Mouse (Mus musculus) brain, embryonic 18.5 days (tissue): Measurements from ENCODE around the gene Trappc2l.
"Not testable (repeated sequence)": the region's sequence is repeated elsewhere in the genome, so short reads cannot be mapped to it uniquely, and the experiment has no call there.

ENCODE experiments used
- DNase-seq: peaks from one replicate; pipeline ENCODE4 v3.0.0-alpha.2; 2012; ENCODE audit warnings: low read depth, low spot score

Gene Trappc2l

GRCm38 (mm10) chr8:122624653-122625052 lies 13.2 kb downstream of the Trappc2l start:
- no peak for DNase-seq

GRCm38 (mm10) chr8:122625811-122626210 lies 14.4 kb downstream of the Trappc2l start:
- no peak for DNase-seq

GRCm38 (mm10) chr8:122626896-122627295 lies 15.5 kb downstream of the Trappc2l start:
- DNase-seq, result no peak

- no peak for DNase-seq
These were observed 17.9 kb downstream of the Trappc2l start for GRCm38 (mm10) chr8:122629388-122629787.

GRCm38 (mm10) chr8:122630696-122631095 lies 19.3 kb downstream of the Trappc2l start:
- DNase-seq, result no peak

DNA sequence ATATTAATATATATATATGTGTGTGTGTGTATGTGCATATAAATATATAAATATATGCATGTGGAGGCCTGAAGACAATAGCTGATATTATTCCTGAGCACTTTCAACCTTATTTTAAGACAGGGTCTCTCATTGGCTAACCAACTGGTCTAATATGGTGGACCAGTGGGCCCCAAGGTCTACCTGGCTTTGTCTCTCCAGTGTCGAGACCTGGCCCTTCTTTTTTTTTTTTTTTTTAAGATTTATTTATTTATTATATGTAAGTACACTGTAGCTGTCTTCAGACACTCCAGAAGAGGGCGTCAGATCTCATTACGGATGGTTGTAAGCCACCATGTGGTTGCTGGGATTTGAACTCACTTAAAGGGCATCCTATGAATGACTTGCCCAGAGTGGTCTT lies 20.7 kb downstream of the Trappc2l start:
- DNase-seq, result not testable (repeated sequence)

DNA sequence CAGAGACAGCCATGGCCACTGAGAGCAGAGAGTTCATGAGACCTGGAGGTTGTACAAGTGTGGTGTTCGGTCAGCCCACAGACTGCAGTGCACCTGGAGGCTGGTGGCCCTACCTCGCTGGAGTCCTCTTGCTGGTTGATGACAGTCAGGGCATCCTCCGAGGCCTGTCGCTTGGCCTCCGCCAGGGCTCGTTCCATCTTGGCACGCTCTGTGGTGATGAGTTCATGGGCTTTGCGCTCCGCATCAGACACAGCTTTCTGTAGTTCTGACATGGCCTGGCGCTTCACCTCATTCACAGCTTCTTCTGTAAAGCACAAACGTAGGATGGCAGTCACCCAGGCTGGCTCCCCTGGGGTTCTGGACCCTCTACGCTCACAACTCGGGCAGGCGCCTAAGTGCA lies 21.8 kb downstream of the Trappc2l start:
- DNase-seq, result no peak

DNA sequence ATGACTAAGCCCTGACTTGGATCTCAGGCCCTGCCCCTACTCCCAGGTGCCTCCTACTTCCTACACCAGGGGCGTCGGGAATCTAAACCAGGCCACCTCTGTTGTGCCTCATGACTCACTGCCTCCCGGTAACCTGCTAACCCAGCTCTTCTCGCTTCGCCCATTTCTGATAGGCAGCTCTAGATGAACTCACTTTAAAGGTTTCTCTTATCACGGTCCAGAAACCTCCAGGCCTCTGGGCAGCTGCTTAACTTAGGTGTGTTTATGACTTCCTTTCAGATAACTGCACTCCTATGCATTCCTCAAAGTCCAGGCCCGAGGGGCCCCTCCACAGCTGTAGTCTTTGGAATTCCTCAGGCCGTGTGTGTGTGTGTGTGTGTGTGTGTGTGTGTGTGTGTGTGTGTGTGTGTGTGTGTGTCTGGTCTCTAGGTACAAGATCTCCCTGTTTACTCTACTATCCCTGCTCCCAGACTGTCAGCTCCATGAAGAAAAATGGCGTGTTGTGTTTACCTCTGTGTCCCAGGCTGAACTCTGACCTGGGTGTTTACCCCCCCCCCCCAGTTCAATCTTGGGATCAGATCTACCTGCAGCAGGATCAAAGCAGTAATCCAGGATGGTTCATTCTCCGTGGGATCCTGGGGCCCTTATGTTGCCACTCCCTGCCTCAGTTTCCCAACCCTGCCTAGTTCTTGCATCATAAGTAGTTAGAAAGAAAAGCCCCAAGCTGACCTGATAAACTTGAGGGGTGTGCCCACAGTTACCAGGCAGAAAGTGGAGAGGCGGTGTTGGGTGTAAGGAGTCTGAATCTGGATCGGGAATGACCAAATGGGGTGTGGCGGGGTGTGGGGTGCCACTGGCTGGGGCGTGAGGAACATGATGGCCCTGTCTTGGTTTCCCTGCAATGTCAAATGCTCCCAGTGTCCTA lies 24.7 kb downstream of the Trappc2l start:
- DNase-seq, result no peak

DNA sequence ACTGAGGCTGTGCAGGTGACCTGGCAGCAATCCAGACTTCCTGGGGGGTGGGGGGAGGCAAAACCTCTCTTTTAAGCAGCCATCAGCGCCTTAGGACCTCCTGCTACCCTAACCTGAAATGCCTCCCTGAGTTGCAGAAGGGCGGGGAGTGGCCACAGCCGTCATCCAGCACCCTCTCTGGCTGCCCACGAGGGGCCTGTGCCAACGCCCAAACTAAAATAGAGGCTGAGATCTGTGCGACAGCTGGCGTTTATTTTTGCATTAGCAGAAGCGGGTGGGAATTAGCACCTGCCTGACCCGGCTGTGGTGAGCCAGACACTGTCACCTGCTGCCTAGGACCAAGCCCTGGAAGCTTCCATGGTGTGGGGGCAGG lies 25.3 kb downstream of the Trappc2l start:
- no peak for DNase-seq

DNA sequence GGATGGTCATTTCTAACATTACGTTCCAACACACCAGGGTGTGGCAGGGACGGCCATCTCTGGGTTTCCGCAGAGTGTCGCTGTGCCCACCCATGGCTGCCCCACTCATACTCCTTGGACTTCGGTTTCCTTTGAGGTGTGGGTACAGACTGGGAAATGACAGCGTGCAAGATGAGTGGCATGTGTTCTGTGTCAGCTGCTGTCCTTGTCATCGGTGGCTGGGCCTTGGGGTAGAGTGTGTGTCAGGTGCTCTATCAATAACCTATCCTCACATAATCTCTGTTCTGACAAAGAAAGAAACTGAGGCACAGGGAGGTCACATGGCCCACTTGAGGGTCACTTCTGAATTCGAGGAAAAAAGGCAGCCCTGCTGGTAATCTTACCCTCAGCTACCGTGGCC lies 25.8 kb downstream of the Trappc2l start:
- DNase-seq, result no peak

DNA sequence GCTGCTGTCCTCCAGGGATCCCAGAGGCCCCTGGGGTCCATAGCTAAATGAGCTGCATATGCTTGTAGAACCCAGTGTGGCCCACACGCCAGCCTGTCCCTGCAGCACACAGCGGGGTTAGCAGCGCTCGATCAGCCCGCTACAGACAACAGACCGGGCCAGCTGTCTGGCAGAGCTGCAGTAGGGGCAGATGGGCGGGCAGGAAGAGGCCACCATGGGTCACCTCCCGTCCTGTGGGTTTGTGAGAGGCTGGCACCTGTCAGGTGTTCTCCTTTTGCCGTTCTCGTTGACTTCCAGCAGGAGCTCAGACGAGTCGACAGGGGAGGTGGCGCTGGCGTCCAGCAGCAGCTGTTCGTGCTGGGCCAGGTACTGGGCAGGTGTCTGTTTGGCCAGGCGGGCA lies 27.2 kb downstream of the Trappc2l start:
- no peak for DNase-seq

- no peak for DNase-seq
These were observed 28.2 kb downstream of the Trappc2l start for GRCm38 (mm10) chr8:122639521-122640248.

- no peak for DNase-seq
These were observed 29.4 kb downstream of the Trappc2l start for GRCm38 (mm10) chr8:122640825-122641224.

DNA sequence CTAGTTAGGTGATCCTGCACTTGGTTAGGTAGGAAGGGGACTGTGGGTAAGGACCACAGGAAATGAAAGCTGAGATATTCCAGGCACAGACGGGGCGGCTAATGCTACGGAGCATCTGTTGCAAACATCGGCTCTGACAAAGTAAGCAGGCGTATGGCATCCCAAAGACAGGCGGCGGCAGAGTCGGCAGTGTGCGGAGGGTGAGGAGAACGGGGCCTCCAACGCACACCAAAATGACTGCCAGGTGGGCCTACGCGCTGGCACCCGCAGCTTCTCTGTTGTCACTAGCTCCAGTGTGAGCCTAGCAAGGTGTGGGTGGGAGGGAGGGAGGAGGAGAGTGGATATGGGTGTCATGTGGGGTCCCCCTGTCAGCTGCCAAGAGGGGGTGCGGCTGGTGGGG lies 30.0 kb downstream of the Trappc2l start:
- DNase-seq, result no peak

GRCm38 (mm10) chr8:122642071-122642470 lies 30.6 kb downstream of the Trappc2l start:
- DNase-seq, result no peak

DNA sequence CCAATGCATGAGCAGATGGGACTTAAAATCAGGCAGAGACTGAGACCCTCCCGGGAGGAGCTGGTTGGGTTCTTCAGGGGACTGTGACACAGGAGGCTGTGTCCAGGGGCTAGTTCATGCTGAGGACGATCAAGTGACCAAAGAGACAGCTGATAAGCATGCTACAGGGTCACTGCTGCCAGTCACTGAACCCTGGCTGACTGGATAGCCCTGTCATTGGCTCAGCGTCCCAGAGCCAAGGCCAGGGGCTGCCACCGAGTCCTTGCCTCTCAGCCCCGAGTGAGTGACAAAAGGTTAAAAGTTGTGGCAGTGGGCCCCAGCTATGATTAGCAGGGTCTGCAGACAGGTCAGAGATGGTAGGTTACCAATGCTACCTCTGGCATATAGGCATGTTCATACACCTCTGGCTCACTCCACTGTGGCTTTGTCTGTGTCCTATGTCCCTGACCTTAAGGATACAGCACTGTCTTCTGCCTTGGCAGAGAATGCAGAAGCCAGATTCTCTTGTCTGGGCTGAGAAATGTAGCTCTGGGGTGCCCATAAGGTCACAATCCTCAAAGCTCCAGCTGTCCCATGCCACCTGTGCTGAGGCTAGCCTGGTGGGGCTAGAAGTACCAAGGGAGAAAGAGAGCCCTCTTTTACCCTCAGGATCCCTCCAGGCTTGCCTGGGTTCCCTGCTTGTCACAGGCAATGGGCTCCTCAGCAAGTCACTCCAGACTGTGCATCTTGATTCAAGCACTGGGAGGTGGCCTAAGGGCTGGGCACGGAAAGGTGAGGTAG lies 32.9 kb downstream of the Trappc2l start:
- no peak for DNase-seq

- DNase-seq, result no peak
These were observed 34.9 kb downstream of the Trappc2l start for GRCm38 (mm10) chr8:122646337-122646736.

DNA sequence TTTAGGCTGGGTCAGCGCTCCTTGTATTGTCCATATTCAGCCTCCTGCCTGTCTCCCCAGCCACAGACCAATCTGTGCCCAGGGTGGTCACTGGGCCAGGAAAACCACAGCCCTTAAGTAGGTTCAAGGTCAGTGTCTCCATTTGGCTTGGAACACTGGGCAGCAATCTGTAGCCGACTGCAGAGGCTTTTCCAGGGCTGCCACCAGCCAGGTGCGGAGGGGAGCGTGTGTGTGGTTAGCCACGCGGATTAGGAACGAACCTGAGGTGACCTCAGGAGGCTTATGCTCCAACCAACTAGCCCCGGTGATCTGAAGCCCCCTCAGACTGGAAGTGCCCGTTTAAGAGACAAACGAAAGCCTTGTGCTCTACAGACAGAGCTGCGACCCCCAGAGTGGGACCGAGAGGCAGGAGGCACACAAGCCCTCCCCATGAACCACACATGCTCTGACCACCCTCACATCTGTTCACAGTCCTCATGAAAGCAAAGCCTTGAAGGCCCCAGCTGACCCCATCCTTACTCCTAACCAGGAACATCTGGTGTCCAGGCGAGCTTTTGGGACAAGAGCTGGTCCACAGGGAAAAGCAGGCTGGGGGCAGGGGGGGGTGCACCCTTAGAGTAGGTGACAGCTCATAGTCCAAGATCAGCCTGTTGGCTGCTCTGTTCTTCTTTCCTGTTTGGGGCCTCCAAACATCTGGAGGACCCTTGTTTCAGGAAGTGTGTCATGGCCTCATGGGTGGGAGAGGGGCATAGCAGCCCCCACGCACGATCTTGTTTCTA lies 36.9 kb downstream of the Trappc2l start:
- no peak for DNase-seq

- no peak for DNase-seq
These were observed 40.0 kb downstream of the Trappc2l start for GRCm38 (mm10) chr8:122651326-122651921.

DNA sequence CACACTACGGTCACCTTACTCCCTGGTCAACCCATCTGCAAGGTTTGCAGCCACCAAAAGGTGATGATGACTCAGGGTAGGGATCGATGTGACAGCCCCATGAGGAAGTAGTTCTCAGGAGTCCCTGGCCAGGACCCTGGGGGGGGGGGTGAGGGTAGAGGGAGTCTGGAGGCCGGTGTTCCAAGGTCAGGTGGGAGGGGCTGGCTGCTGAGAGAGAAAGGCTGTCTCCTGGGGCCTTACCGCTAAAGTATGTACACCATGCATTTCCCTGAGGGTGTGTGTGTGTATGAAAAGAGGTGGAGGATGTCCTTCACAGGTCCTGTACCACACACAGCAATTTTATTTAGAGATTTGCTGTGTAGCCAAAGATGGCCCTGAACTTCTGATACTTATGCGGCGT lies 41.2 kb downstream of the Trappc2l start:
- DNase-seq, result no peak

GRCm38 (mm10) chr8:122654768-122655167 lies 43.3 kb downstream of the Trappc2l start:
- no peak for DNase-seq
